Mouse (Mus musculus) left cerebral cortex, postnatal 14 days (tissue): Measurements from ENCODE around the gene Arl5c. TPM values are rescaled to one million over a fixed set of nuclear protein-coding genes. Genes with fewer than 3 reads are reported as not detected.

Experiments
- DNase-seq, 2 experiments: peaks; one replicate each; pipeline ENCODE4 v3.0.0; 2021 to 2022; ENCODE audit warnings: low spot score in 2 of 2, mixed read lengths in 1 of 2
- intact Hi-C: fragments of 180-260 bp; cut with DNase I; formaldehyde crosslinking; loops from one replicate; pipeline ENCODE4 v1.15.1; 2025
- total RNA-seq, 2 experiments: library from RNA; stranded (reverse); gene quantifications; 2 replicates each; pipeline ENCODE4 v1.2.3; 2021

The Arl5c gene
- total RNA-seq, 2 experiments from 2014 or later: 2.2 to 2.3 TPM

GRCm38 (mm10) chr11:97974746-97975145 lies 21.2 kb downstream of the Arl5c start:
- intact Hi-C loops: no loop called here
- no peak for DNase-seq

- intact Hi-C loops: no loop called here
- no peak for DNase-seq
These were observed 21.8 kb downstream of the Arl5c start for GRCm38 (mm10) chr11:97974141-97974540.

GRCm38 (mm10) chr11:97972434-97972833 lies 23.5 kb downstream of the Arl5c start:
- intact Hi-C loops: no loop called here
- no peak for DNase-seq

- DNase-seq: peak; percentile 78 to 94
- intact Hi-C loops: no loop called here
These were observed 24.7 kb downstream of the Arl5c start for GRCm38 (mm10) chr11:97971232-97971631.

- DNase-seq: no peak
- intact Hi-C loops: no loop called here
These were observed 25.2 kb downstream of the Arl5c start for GRCm38 (mm10) chr11:97970771-97971170.

- DNase-seq: no peak
- intact Hi-C loops: no loop called here
These were observed 27.6 kb downstream of the Arl5c start for GRCm38 (mm10) chr11:97968385-97968784.

- DNase-seq: no peak
- intact Hi-C loops: no loop called here
These were observed 28.9 kb downstream of the Arl5c start for GRCm38 (mm10) chr11:97967114-97967513.

- DNase-seq: no peak
- intact Hi-C loops: no loop called here
These were observed 35.1 kb downstream of the Arl5c start for GRCm38 (mm10) chr11:97960907-97961306.

GRCm38 (mm10) chr11:97959300-97959680 lies 36.7 kb downstream of the Arl5c start:
- intact Hi-C loops: no loop called here
- peak in 1 of 2 experiments; percentile 39 for DNase-seq

GRCm38 (mm10) chr11:97958641-97959299 lies 37.2 kb downstream of the Arl5c start:
- DNase-seq: no peak
- intact Hi-C loops: no loop called here

GRCm38 (mm10) chr11:97956905-97957560 lies 38.9 kb downstream of the Arl5c start:
- intact Hi-C loops: no loop called here
- no peak for DNase-seq

- DNase-seq: no peak
- intact Hi-C loops: no loop called here
These were observed 40.1 kb downstream of the Arl5c start for GRCm38 (mm10) chr11:97955915-97956314.

- intact Hi-C loops: no loop called here
- DNase-seq: no peak
These were observed 40.7 kb downstream of the Arl5c start for GRCm38 (mm10) chr11:97955146-97955902.

- intact Hi-C loops: no loop called here
- DNase-seq: no peak
These were observed 41.4 kb downstream of the Arl5c start for GRCm38 (mm10) chr11:97954469-97955141.

- intact Hi-C loops: no loop called here
- DNase-seq: no peak
These were observed 42.1 kb downstream of the Arl5c start for GRCm38 (mm10) chr11:97953939-97954275.

- intact Hi-C loops: no loop called here
- DNase-seq: no peak
These were observed 42.6 kb downstream of the Arl5c start for GRCm38 (mm10) chr11:97953179-97953938.

GRCm38 (mm10) chr11:97952367-97953006 lies 43.5 kb downstream of the Arl5c start:
- intact Hi-C loops: no loop called here
- no peak for DNase-seq

GRCm38 (mm10) chr11:97949703-97950475 lies 46.1 kb downstream of the Arl5c start:
- DNase-seq: no peak
- intact Hi-C loops: no loop called here
